Mouse (Mus musculus) urinary bladder, adult 2 months (tissue): ENCODE measurements around the gene Grid2. TPM values are rescaled to one million over a fixed set of nuclear protein-coding genes. Genes with fewer than 3 reads are reported as not detected.
A peak's percentile ranks its signal among the peaks of the same experiment; 100 is the strongest.

Source experiments
- DNase-seq: peaks from one replicate; pipeline ENCODE4 v3.0.0; 2022; ENCODE audit warnings: low spot score
- polyA plus RNA-seq: library from polyadenylated mRNA; depleted of rRNA; stranded (reverse); fragments of >200 nt; gene quantifications from 2 replicates; pipeline ENCODE4 v1.2.3, GENCODE M21; 2012

Grid2 gene
- polyA plus RNA-seq, 1 experiment, result 0.14 TPM

- DNase-seq, result no peak
Observed at GRCm38 (mm10) chr6:64607041-64607440, 1351.4 kb downstream of the Grid2 start.

- no peak for DNase-seq
Observed at GRCm38 (mm10) chr6:64607942-64608341, 1352.3 kb downstream of the Grid2 start.

GRCm38 (mm10) chr6:64616843-64617242 lies 1361.2 kb downstream of the Grid2 start:
- DNase-seq, result no peak

- DNase-seq, result no peak
Observed at GRCm38 (mm10) chr6:64617417-64618135, 1361.9 kb downstream of the Grid2 start.

GRCm38 (mm10) chr6:64623404-64623803 lies 1367.7 kb downstream of the Grid2 start:
- no peak for DNase-seq

GRCm38 (mm10) chr6:64647661-64648060 lies 1392.0 kb downstream of the Grid2 start:
- no peak for DNase-seq

GRCm38 (mm10) chr6:64648196-64648595 lies 1392.5 kb downstream of the Grid2 start:
- no peak for DNase-seq

GRCm38 (mm10) chr6:64649296-64650226 lies 1393.9 kb downstream of the Grid2 start:
- DNase-seq, result no peak

GRCm38 (mm10) chr6:64650765-64651164 lies 1395.1 kb downstream of the Grid2 start:
- no peak for DNase-seq

GRCm38 (mm10) chr6:64671010-64671409 lies 1415.3 kb downstream of the Grid2 start:
- DNase-seq, result no peak

GRCm38 (mm10) chr6:64678815-64679214 lies 1423.1 kb downstream of the Grid2 start:
- DNase-seq, result no peak

- DNase-seq, result no peak
Observed at GRCm38 (mm10) chr6:64683974-64684373, 1428.3 kb downstream of the Grid2 start.

GRCm38 (mm10) chr6:64684973-64685372 lies 1429.3 kb downstream of the Grid2 start:
- DNase-seq, result no peak

GRCm38 (mm10) chr6:64688181-64688944 lies 1432.7 kb downstream of the Grid2 start:
- DNase-seq, result no peak

- DNase-seq, result no peak
Observed at GRCm38 (mm10) chr6:64694688-64695087, 1439.0 kb downstream of the Grid2 start.

GRCm38 (mm10) chr6:64703659-64704058 lies 1448.0 kb downstream of the Grid2 start:
- DNase-seq, result no peak

- peak; percentile 22 for DNase-seq
Observed at GRCm38 (mm10) chr6:64727751-64728403, 1472.2 kb downstream of the Grid2 start.

GRCm38 (mm10) chr6:64728499-64729198 lies 1473.0 kb downstream of the Grid2 start, which contains the start of gene Atoh1:
TSS of gene Atoh1 (plus strand) at chr6:64729125.
- DNase-seq, result no peak

GRCm38 (mm10) chr6:64729231-64730011 lies 1473.7 kb downstream of the Grid2 start:
- peak; percentile 25 for DNase-seq

- no peak for DNase-seq
Observed at GRCm38 (mm10) chr6:64730030-64730429, 1474.4 kb downstream of the Grid2 start.
